In genomic region chr14:74871220-74871619, GRCm38 (mm10) we compare ENCODE assay signal across 10 mouse cellular contexts.
DNase-seq lines count a peak whose midpoint lies in the region; TF ChIP-seq lines count a peak whose summit lies in the region.
"Had no signal": no experiment of that assay in that cellular context is flagged by ENCODE, and none has a peak within 500 bp of the region (broad histone marks: within the 10 kb centered on the region; RNA-seq: fewer than 3 reads in every experiment).

No protein-coding gene starts in this region.

- no peak for TF ChIP-seq CTCF in lung, adult 2 months (IDR thresholded peaks at IDR 0.05; ENCODE audit: insufficient read depth, low read length)

- TF ChIP-seq POLR2A in lung, adult 2 months (IDR thresholded peaks at IDR 0.05; ENCODE audit: borderline replicate concordance, extremely low read depth, low read depth, low read length): no peak

- DNase-seq in adrenal gland, adult 2 months: peak; percentile 44
- DNase-seq in adrenal gland, adult 18-20 months (ENCODE audit: low spot score in 2 of 2): no peak
- DNase-seq in cerebellum, adult 8-10 months: peak; percentile 33
- peak; percentile 65 for DNase-seq in heart, postnatal 4 days
- DNase-seq in lung, adult 2 months: peak; percentile 54
- DNase-seq in gastrocnemius, postnatal 25 days: no peak
- DNase-seq in retina, embryonic 14.5 days (ENCODE audit: low spot score): no peak
- no peak for DNase-seq in left cerebral cortex, adult 11 months (ENCODE audit: low spot score)

- no peak overlapping the region for H3K4me3 ChIP-seq in lung, adult 2 months (replicated peaks; ENCODE audit: extremely low read depth, low read depth, low read length)
- H3K4me3 ChIP-seq: hindbrain, embryonic 10.5 days; midbrain, embryonic 12.5 days had no signal

- H3K4me1 ChIP-seq in lung, adult 2 months (ENCODE audit: control insufficient read depth, insufficient read depth, low read length): peaks cover 39% of the 10 kb centered on the region

- WGBS in lung, adult 2 months: 38% methylated on average over 4 of the region's 4 CpGs

Comparison
In these comparisons a context has a peak if more than half of its experiments do, and no peak if none do; other contexts are left out.
1. DNase-seq: peak in adrenal gland, adult 2 months (single experiment), cerebellum, adult 8-10 months (single experiment), heart, postnatal 4 days (single experiment) and lung, adult 2 months (single experiment); none in adrenal gland, adult 18-20 months (0 of 2), gastrocnemius, postnatal 25 days (single experiment), retina, embryonic 14.5 days (single experiment) and left cerebral cortex, adult 11 months (single experiment).